Mouse (Mus musculus): ENCODE measurements at regions not wholly inside any gene's neighbourhood (a gene's known extent, or its start where the extent isn't known, plus 50 kb on each side); places are given as distances from the start of the nearest gene placed in this dataset.

DNA sequence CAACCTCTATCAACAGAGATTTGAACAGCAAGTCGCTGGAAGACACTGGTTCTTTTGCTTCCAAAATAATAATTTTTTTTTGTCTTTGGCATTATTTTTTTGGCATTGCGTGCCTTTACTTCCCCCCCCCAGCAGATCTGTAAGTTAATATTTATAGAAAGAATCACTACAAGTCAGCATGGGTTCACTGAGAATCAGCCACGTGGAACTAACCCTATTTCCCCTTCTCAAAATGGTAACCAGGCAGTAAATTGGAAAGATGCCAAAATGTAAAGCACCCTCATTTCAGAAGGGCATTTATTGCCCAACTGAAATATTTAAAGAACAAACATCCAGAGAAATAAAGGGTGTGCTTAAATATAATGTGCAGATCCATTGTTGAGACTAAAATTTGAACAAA, 78.7 kb upstream of the Ntf3 start:
- TF ChIP-seq CTCF (IDR thresholded peaks at IDR 0.05; ENCODE audit: low read depth, low read length) (no peak), TAL1 (conservative IDR thresholded peaks at IDR 0.05; ENCODE audit: low read depth, low read length) (no peak), GATA1 (IDR thresholded peaks at IDR 0.05; ENCODE audit: borderline replicate concordance, low read length) (no peak), POLR2AphosphoS5 (IDR thresholded peaks at IDR 0.05; ENCODE audit: insufficient replicate concordance, low read depth, low read length) (no peak), GATA2 (IDR thresholded peaks at IDR 0.05; ENCODE audit: borderline replicate concordance, low read depth, low read length) (no peak)
